Mouse (Mus musculus) ES-Bruce4 (cell line): Measurements from ENCODE around the gene Slc25a5.

Experiments
- CTCF ChIP-seq: IDR thresholded peaks from one replicate; pipeline ENCODE4 v1.8.1; 2011; ENCODE audit warnings: low read depth, low read length
- POLR2A ChIP-seq: IDR thresholded peaks from one replicate; pipeline ENCODE4 v1.8.1; 2011; ENCODE audit warnings: low read length; ENCODE audit not compliant: insufficient read depth

DNA sequence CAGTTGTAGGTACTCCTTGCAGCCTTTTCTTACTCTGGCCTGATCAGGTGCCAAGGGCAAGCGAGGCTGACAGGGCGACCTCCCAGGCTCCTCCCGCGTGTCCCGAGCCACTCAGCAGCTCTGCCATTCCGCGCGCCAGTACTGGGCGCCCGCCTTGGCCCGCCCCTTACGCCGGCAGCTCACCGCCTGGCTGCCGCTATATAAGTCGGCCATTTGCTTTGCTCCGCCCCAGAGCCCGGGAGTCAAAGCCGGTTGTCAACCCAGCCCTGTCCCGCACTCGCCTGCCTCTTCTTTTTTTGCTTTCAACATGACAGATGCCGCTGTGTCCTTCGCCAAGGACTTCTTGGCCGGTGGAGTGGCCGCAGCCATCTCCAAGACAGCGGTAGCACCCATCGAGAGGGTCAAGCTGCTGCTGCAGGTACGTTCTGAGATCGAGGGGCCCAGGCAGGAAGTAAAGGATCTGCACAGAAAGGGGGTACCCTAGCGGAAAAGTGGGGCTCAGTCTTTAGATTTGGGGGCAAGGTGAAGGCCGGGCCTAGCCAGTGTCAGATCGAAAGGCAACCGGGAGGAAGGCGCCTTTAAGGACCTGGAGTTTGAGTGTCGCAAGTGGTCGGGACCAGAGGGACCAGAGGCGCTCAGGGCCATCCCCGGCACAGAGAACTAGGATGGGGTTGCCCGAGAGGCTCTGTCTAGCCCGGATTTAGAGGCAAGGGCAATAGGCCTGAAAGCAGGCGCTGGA, at the start of gene Slc25a5:
- TF ChIP-seq CTCF = no peak
- TF ChIP-seq POLR2A = peak; percentile 39
